In genomic region chr9:60734321-60734720, GRCm38 (mm10) we compare ENCODE assay signal across 25 mouse cellular contexts. TPM values are rescaled to one million over a fixed set of nuclear protein-coding genes. Genes with fewer than 3 reads are reported as not detected.
DNase-seq lines count a peak whose midpoint lies in the region; ATAC-seq lines count a peak whose summit lies in the region.
"Had no signal": no experiment of that assay in that cellular context is flagged by ENCODE, and none has a peak within 500 bp of the region (broad histone marks: within the 10 kb centered on the region; RNA-seq: fewer than 3 reads in every experiment).

No protein-coding gene starts in this region.

- peak; percentile 65; the same call in 1 of the 2 replicates for ATAC-seq in frontal cortex, adult (ENCODE audit: low TSS enrichment)
- ATAC-seq: forebrain, embryonic 14.5 days; inflammation-experienced regulatory T-cells, adult 6 months had no signal

- DNase-seq in frontal cortex, postnatal 10 days (ENCODE audit: low spot score in 2 of 2), result no peak
- DNase-seq in left cerebral cortex, adult 18-20 months (ENCODE audit: low spot score in 2 of 2), result peak; percentile 33 to 35
- DNase-seq in left cerebral cortex, adult 8-10 months (ENCODE audit: low spot score in 2 of 2), result no peak
- peak; percentile 20 for DNase-seq in urinary bladder, postnatal 14 days (ENCODE audit: low spot score)
- no peak for DNase-seq in urinary bladder, postnatal 36 days (ENCODE audit: low spot score in 2 of 2)
- DNase-seq in spleen, postnatal 4 days (ENCODE audit: low spot score in 2 of 2), result no peak
- no peak for DNase-seq in testis, postnatal 10 days (ENCODE audit: low spot score)
- DNase-seq: adrenal gland, adult 8-10 months; cerebellum, adult 11 months; cerebellum, adult 9-10 months; cerebellum, postnatal 36 days; heart, postnatal 10 days; kidney, adult 11 months; kidney, postnatal 14 days; layer of hippocampus, adult 9-11 months; liver; lung, adult 2 months; lung, postnatal 10 days; midbrain, embryonic 14.5 days; thymus, adult 18-20 months; thymus, postnatal 25 days had no signal

RNA-seq across cellular contexts. Expression of gene Larp6, which starts 21.5 kb away (rescaled TPM):
- 10 to 100 TPM; 37.6 to 41.6 TPM for total RNA-seq in left cerebral cortex, adult 18-20 months (2021)
- 10 to 100 TPM; 43.2 to 46.2 (median 43.7) TPM for total RNA-seq in left cerebral cortex, adult 8-10 months (2022)
- total RNA-seq: neutrophil, adult 5-6 weeks had no signal

RNA-seq across cellular contexts. Expression of gene Lrrc49, which starts 46.4 kb away (rescaled TPM):
- 10 to 100 TPM; 89.4 to 95.6 TPM for total RNA-seq in left cerebral cortex, adult 18-20 months (2021)
- 10 to 100 TPM; 75.0 to 97.8 (median 88.4) TPM for total RNA-seq in left cerebral cortex, adult 8-10 months (2022)

Comparison
In these comparisons a context has a peak if more than half of its experiments do, and no peak if none do; other contexts are left out.
1. DNase-seq: peak in left cerebral cortex, adult 18-20 months (2 of 2) and urinary bladder, postnatal 14 days (single experiment); none in frontal cortex, postnatal 10 days (0 of 2), left cerebral cortex, adult 8-10 months (0 of 2), urinary bladder, postnatal 36 days (0 of 2), spleen, postnatal 4 days (0 of 2) and testis, postnatal 10 days (single experiment).